Mouse (Mus musculus) lung, embryonic 15.5 days (tissue): Measurements from ENCODE around the gene Foxk1. TPM values are rescaled to one million over a fixed set of nuclear protein-coding genes. Genes with fewer than 3 reads are reported as not detected.
A peak's percentile ranks its signal among the peaks of the same experiment; 100 is the strongest.

Source experiments
- ATAC-seq: fragments of 200-750 bp; cut with Nextera tagmentation; 2 replicates; pipeline ENCODE4 v1.8.0; 2017; ENCODE audit warnings: moderate number of reproducible peaks, borderline replicate concordance; ENCODE audit not compliant: low FRiP score, low TSS enrichment; ENCODE audit errors: extremely low read depth
- H3K27ac ChIP-seq: fragments of 300-500 bp; sonication (generic); 2 replicates; pipeline ENCODE4 v1.5.1; 2015; ENCODE audit warnings: moderate library complexity, mild to moderate bottlenecking, inconsistent platforms
- H3K27me3 ChIP-seq: fragments of 300-500 bp; sonication (generic); 2 replicates; pipeline ENCODE4 v1.6.1; 2015; ENCODE audit warnings: inconsistent platforms
- H3K36me3 ChIP-seq: fragments of 300-500 bp; sonication (generic); 2 replicates; pipeline ENCODE4 v1.6.1; 2015; ENCODE audit warnings: inconsistent platforms
- H3K4me1 ChIP-seq: fragments of 300-500 bp; sonication (generic); 2 replicates; pipeline ENCODE4 v1.6.1; 2015; ENCODE audit warnings: inconsistent platforms
- H3K4me2 ChIP-seq: fragments of 300-500 bp; sonication (generic); 2 replicates; pipeline ENCODE4 v1.6.1; 2015; ENCODE audit warnings: inconsistent platforms, mild to moderate bottlenecking, moderate library complexity
- H3K4me3 ChIP-seq: fragments of 300-500 bp; sonication (generic); 2 replicates; pipeline ENCODE4 v1.5.1; 2015; ENCODE audit warnings: mild to moderate bottlenecking, inconsistent platforms
- H3K9ac ChIP-seq: fragments of 300-500 bp; sonication (generic); 2 replicates; pipeline ENCODE4 v1.6.1; 2015; ENCODE audit warnings: inconsistent platforms
- H3K9me3 ChIP-seq: fragments of 300-500 bp; sonication (generic); 2 replicates; pipeline ENCODE4 v1.6.1; 2016; ENCODE audit warnings: inconsistent platforms
- WGBS: fragments of 180-500 bp; shearing (Covaris S2); methylation state at CpG from one replicate; pipeline ENCODE4 v1.1.7; 2015; 5-methylcytosine and 5-hydroxymethylcytosine counted together
- polyA plus RNA-seq: library from polyadenylated mRNA; unstranded; fragments of >200 nt; fragmentation: Nextera tagmentation; extraction: Ambion mirVana; gene quantifications from 2 replicates; pipeline ENCODE4 v1.2.1, GENCODE M21; 2015

Foxk1 gene
- polyA plus RNA-seq, 1 experiment from 2014 or later = 5.7 TPM

DNA sequence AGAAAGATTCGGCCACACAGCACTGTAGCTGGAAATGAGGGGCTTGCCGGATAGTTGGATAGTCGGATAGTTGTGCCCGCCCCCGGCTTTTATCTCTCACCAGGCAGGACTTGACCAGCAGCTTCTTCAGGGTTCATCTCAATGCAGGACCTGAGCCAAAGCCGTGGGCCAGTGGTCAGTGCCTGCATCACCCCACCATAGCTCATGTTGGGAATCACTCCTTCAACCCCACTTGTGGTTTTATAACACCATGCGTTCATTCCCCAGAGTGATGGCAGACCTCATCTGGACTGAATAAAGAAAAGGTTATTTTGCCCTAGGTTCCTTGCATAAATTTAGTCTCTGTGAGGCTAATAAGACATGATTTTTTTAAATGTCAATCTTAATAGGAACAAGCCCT is 9.1 kb downstream of the Foxk1 start:
- WGBS = 53% methylated on average over 7 of the region's 7 CpGs
- Histone ChIP-seq H3K9me3 (no peaks in the 10 kb centered on the region), H3K36me3 (no peaks in the 10 kb centered on the region; the same call in 1 of the 2 replicates), H3K4me1 (peaks cover 52% of the 10 kb centered on the region), H3K4me3 (no peak overlapping the region), H3K27me3 (no peaks in the 10 kb centered on the region), H3K9ac (no peak overlapping the region), H3K4me2 (no peak overlapping the region), H3K27ac (no peak overlapping the region)
- ATAC-seq = no peak

GRCm38 (mm10) chr5:142412678-142413385 is 11.5 kb downstream of the Foxk1 start:
- H3K4me1 ChIP-seq = peaks cover 57% of the 10 kb centered on the region
- WGBS = 53% methylated on average over 6 of the region's 6 CpGs
- no peak for ATAC-seq
- H3K36me3 ChIP-seq = no peaks in the 10 kb centered on the region
- no peaks in the 10 kb centered on the region for H3K27me3 ChIP-seq
- no peak overlapping the region for H3K9ac ChIP-seq
- no peak overlapping the region for H3K4me2 ChIP-seq
- H3K9me3 ChIP-seq = no peaks in the 10 kb centered on the region
- H3K27ac ChIP-seq = peak overlapping the region; percentile 38
- H3K4me3 ChIP-seq = no peak overlapping the region

DNA sequence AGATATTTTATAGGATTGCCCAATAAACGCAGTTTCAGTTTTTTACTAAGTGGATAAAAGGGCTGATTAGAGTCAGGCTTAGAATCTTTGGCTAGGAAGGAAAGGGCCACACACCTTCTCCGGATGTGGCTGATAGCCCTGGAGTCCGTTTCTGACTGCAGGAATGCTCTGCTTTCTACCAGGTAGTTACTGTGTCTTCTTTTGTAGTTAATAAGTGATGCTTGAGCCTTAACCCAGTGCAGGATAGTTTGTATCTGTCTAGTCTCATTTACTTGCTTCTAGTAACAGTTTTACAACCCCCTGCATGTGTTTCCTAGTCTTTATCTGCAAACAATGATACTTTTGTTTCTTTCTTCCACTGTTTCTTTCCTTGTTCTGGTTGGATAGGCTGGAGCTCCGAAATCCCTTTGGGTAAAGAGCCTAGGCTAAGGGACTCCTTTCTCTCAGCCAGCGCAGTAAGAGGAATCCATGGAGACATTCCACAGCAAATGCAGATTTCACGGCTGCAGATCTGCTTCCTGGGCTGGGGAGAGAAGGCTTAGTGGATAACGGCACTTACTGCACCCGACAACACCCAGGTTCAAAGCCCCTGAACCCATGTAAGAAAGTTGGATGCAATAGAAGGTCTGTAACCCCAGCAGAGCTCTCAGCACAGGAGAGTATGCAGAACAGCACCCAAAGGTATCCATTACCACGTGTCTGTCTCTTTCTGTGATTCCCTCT is 12.6 kb downstream of the Foxk1 start:
- Histone ChIP-seq H3K9me3 (no peaks in the 10 kb centered on the region), H3K27me3 (no peaks in the 10 kb centered on the region), H3K27ac (no peak overlapping the region), H3K4me2 (no peak overlapping the region), H3K4me3 (no peak overlapping the region), H3K9ac (no peak overlapping the region), H3K4me1 (peaks cover 57% of the 10 kb centered on the region), H3K36me3 (no peaks in the 10 kb centered on the region)
- ATAC-seq = no peak
- WGBS = 49% methylated on average over 9 of the region's 9 CpGs

- WGBS = 69% methylated on average over 6 of the region's 6 CpGs
- no peaks in the 10 kb centered on the region for H3K9me3 ChIP-seq
- H3K4me3 ChIP-seq = no peak overlapping the region
- no peak for ATAC-seq
- no peak overlapping the region for H3K27ac ChIP-seq
- no peaks in the 10 kb centered on the region for H3K27me3 ChIP-seq
- no peak overlapping the region for H3K9ac ChIP-seq
- no peak overlapping the region for H3K4me2 ChIP-seq
- H3K36me3 ChIP-seq = 0 out of 2 replicates have a peak, but pooled peaks cover 8% of the 10 kb centered on the region
- peaks cover 49% of the 10 kb centered on the region for H3K4me1 ChIP-seq
Observed at GRCm38 (mm10) chr5:142415401-142415800, 14.1 kb downstream of the Foxk1 start.

DNA sequence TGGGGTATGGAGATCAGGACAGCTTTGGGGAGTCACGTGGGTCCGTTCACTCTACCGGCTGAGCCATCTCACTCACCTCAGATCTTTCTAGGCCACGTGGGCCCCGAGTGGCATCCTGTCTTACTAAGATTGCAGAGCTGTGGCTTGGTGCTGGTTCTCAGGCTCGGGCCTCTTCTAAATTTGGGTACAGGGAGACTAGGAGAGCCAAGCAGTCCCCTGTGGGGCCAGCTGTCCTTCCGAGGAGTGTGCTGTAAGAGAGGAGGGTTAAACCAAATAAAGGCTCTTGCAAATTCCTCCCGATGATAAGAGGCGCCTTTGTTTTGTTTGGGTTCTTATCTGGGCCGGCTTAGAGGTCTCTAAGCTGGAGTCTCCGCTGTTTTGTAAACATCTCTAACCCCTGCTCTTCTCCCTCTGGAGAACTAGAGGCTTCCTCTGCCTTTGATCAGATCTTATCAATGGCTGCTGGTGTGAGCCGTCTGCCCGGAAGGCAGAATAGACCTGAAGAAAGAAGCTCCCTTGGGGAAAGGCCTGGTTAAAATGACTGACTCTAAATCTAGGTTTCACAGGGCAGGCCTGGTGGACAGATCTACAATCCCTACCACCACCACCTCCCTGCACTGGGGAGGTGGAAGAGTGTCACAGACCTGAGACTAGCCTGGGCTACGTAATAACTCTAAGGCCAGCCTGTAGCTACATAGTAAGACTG is 14.9 kb downstream of the Foxk1 start:
- Histone ChIP-seq H3K9me3 (no peaks in the 10 kb centered on the region), H3K27me3 (no peaks in the 10 kb centered on the region), H3K36me3 (0 out of 2 replicates have a peak, but pooled peaks cover 10% of the 10 kb centered on the region), H3K4me3 (no peak overlapping the region), H3K4me2 (no peak overlapping the region), H3K4me1 (peaks cover 49% of the 10 kb centered on the region), H3K9ac (no peak overlapping the region), H3K27ac (peak overlapping the region; percentile 74)
- ATAC-seq = peak; percentile 46; the same call in 1 of the 2 replicates
- WGBS = 16% methylated on average over 14 of the region's 14 CpGs

DNA sequence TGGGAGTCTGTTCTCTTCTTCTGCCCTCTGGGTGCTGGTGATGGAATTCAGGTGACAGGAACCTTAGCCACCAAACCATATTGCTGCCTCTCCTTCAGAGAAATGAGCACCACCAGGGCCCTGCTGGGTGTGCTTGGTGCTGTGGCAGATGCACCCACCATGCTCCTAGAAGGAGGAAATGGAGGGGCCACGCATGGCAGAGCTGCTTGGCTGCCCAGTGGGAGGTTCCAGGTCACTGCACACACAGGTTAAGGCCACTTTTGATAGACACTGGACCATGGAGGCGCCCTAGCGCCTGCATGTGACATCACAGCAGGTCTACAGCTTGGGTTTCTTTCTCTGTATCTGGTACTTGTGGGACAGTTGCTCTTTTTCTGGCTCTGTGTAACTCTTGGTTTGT is 15.8 kb downstream of the Foxk1 start:
- H3K4me3 ChIP-seq = no peak overlapping the region
- no peaks in the 10 kb centered on the region for H3K27me3 ChIP-seq
- ATAC-seq = no peak
- no peak overlapping the region for H3K4me2 ChIP-seq
- H3K9me3 ChIP-seq = no peaks in the 10 kb centered on the region
- H3K36me3 ChIP-seq = 0 out of 2 replicates have a peak, but pooled peaks cover 10% of the 10 kb centered on the region
- H3K9ac ChIP-seq = no peak overlapping the region
- H3K27ac ChIP-seq = peak overlapping the region; percentile 74; the same call in 1 of the 2 replicates
- WGBS = 70% methylated on average over 3 of the region's 3 CpGs
- peaks cover 47% of the 10 kb centered on the region for H3K4me1 ChIP-seq

DNA sequence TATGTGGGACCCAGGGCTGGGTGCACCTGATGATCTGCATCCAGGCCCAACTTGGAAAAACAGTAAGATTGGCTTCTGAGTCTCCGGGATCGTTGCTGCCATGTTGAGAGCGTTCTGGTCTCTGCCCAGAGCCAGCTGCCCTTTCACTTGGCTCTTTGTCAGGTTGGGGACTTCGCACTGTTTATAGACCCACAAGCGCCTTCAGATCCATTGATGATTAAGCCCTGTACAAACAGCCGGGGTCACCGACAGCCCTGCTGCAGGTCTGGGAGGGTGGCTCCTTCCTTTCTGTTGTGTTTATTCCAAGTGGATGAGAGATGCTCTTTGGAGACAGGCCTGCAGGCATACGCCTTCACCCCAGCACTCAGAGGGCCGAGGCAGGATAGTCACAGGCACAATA is 16.6 kb downstream of the Foxk1 start:
- Histone ChIP-seq H3K4me3 (no peak overlapping the region), H3K9me3 (no peaks in the 10 kb centered on the region), H3K27me3 (no peaks in the 10 kb centered on the region), H3K36me3 (peaks cover 11% of the 10 kb centered on the region; the same call in 1 of the 2 replicates), H3K27ac (no peak overlapping the region), H3K4me1 (peaks cover 40% of the 10 kb centered on the region), H3K9ac (no peak overlapping the region), H3K4me2 (no peak overlapping the region)
- WGBS = 49% methylated on average over 9 of the region's 9 CpGs
- ATAC-seq = no peak

GRCm38 (mm10) chr5:142418419-142418818 is 17.1 kb downstream of the Foxk1 start:
- peaks cover 13% of the 10 kb centered on the region; the same call in 1 of the 2 replicates for H3K36me3 ChIP-seq
- H3K9me3 ChIP-seq = no peaks in the 10 kb centered on the region
- peaks cover 35% of the 10 kb centered on the region for H3K4me1 ChIP-seq
- H3K27me3 ChIP-seq = no peaks in the 10 kb centered on the region
- no peak overlapping the region for H3K27ac ChIP-seq
- no peak for ATAC-seq
- WGBS = 87% methylated on average over 4 of the region's 4 CpGs
- H3K4me3 ChIP-seq = no peak overlapping the region
- H3K4me2 ChIP-seq = no peak overlapping the region
- no peak overlapping the region for H3K9ac ChIP-seq

DNA sequence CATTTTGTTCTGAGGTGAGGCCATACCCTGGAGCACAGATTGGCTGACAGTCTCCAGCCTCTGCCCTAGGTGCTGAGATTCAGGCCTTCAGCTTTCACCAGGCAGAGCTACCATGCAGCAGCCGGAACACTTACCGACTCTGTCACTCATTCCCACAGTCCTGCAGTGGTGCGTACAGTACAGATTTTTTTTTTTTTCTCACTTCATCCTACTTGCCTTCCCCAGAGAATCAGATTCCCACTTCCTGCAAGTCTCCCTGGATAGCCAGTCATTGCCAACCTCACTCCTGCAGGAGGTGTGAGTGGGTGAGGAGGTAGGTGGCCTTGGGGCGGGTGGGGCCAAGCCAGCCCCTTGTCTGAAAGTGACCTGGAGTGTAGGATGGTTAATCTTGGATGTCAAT is 19.0 kb downstream of the Foxk1 start:
- H3K27me3 ChIP-seq = no peaks in the 10 kb centered on the region
- ATAC-seq = no peak
- peaks cover 35% of the 10 kb centered on the region for H3K4me1 ChIP-seq
- no peak overlapping the region for H3K9ac ChIP-seq
- no peak overlapping the region for H3K4me2 ChIP-seq
- no peak overlapping the region for H3K4me3 ChIP-seq
- no peak overlapping the region for H3K27ac ChIP-seq
- WGBS = 79% methylated on average over 4 of the region's 4 CpGs
- H3K9me3 ChIP-seq = no peaks in the 10 kb centered on the region
- H3K36me3 ChIP-seq = peaks cover 13% of the 10 kb centered on the region; the same call in 1 of the 2 replicates

DNA sequence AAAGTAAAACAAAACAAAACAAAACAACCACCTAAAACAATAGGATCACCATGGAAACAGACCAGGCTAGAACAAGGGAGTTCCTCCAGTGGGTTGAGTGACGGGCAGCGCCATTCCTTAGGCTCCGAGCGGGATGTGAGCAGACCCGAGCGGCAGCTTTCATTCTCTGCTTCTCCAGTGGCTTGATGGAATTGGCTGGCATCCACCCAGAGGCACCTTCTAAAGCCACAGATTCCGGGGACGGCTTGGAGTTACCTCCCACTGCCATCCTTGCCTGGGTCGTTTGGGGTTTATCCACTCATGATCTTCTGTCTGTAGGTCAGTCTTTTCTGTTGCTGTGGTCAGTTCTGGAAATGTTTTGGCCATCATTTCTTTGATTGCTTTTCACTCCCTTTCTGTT is 19.6 kb downstream of the Foxk1 start:
- H3K9ac ChIP-seq = no peak overlapping the region
- H3K9me3 ChIP-seq = no peaks in the 10 kb centered on the region
- no peaks in the 10 kb centered on the region for H3K27me3 ChIP-seq
- H3K4me1 ChIP-seq = peaks cover 35% of the 10 kb centered on the region
- 85% methylated on average over 9 of the region's 9 CpGs for WGBS
- H3K4me2 ChIP-seq = no peak overlapping the region
- H3K4me3 ChIP-seq = no peak overlapping the region
- no peak for ATAC-seq
- no peak overlapping the region for H3K27ac ChIP-seq
- H3K36me3 ChIP-seq = peaks cover 13% of the 10 kb centered on the region; the same call in 1 of the 2 replicates

GRCm38 (mm10) chr5:142421886-142422285 is 20.6 kb downstream of the Foxk1 start:
- WGBS = 86% methylated on average over 5 of the region's 5 CpGs
- Histone ChIP-seq H3K27me3 (no peaks in the 10 kb centered on the region), H3K9ac (no peak overlapping the region), H3K4me2 (no peak overlapping the region), H3K27ac (no peak overlapping the region), H3K4me1 (peaks cover 38% of the 10 kb centered on the region), H3K36me3 (peaks cover 13% of the 10 kb centered on the region; the same call in 1 of the 2 replicates), H3K4me3 (no peak overlapping the region), H3K9me3 (no peaks in the 10 kb centered on the region)
- ATAC-seq = no peak
